Mouse (Mus musculus): Measurements from ENCODE around the gene Fbxo42.

DNA sequence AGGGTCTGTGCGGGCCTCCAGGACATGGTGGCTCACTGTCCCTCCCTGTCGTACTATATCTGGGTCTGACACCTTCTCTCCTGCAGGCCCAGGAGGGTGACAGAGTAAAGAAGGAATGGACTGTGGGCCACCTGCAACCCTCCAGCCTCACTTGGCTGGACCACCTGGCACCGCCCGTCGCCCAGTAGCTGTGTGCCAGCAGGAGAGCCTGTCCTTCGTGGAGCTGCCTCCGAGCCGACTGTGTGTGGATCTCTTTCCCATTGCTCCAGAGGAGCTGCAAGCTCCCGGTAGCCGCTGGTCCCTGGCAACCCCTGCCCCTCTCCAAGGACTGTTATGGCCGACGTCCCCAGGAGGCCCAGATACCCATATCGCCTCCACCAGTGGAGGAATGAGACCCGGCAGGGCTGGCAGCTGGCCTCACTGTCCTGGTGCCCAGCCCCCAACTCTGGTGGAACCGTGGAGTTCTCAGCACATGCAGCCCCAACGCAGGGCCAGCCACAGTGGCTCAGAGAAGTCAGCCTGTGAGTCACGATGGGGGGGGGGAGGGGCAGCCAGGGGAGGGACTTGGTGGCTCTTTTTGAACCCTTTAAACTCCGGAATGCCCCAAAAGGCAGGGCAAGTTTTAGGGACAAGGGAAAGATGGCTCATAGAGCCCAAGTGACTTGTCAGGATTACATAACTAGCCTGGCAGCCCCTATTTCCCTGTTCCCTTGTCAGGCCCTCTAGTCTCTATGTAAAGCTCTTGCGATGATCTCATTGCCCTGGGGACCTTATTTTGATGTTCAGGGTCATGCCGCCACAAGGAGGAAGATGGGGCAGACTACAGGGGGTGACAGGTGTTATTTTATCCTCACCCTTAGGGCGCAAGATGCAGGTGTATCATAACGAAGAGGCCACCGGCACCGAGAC lies 98.6 kb downstream of the Fbxo42 start:
- TF ChIP-seq POLR2A (IDR thresholded peaks at IDR 0.05; ENCODE audit: low read depth, low read length), result peak; percentile 77
- no peak for TF ChIP-seq CTCF (IDR thresholded peaks at IDR 0.05; ENCODE audit: borderline replicate concordance, insufficient read depth, low read length)
